Mouse (Mus musculus): ENCODE measurements around the gene Gpsm3. TPM values are rescaled to one million over a fixed set of nuclear protein-coding genes. Genes with fewer than 3 reads are reported as not detected.

Gene Gpsm3
- polyA plus RNA-seq, 1 experiment from 2014 or later, result 2.7 TPM

GRCm38 (mm10) chr17:34606186-34607039 is 16.8 kb downstream of the Gpsm3 start:
- 17% methylated on average over 32 of the region's 32 CpGs for WGBS
- Histone ChIP-seq H3K27ac (replicated peaks) (peak overlapping the region; percentile 92), H3K4me1 (peaks cover 51% of the 10 kb centered on the region), H3K27me3 (no peaks in the 10 kb centered on the region), H3K36me3 (peaks cover 14% of the 10 kb centered on the region), H3K9ac (replicated peaks) (peak overlapping the region; percentile 99), H3K4me3 (peak overlapping the region; percentile 93), H3K4me2 (replicated peaks) (peak overlapping the region; percentile 87), H3K9me3 (no peaks in the 10 kb centered on the region)
- ATAC-seq (replicated peaks), result no peak

GRCm38 (mm10) chr17:34607997-34608396 is 18.4 kb downstream of the Gpsm3 start:
- Histone ChIP-seq H3K4me2 (replicated peaks) (no peak overlapping the region), H3K36me3 (peaks cover 26% of the 10 kb centered on the region), H3K27ac (replicated peaks) (no peak overlapping the region), H3K4me3 (no peak overlapping the region), H3K9ac (replicated peaks) (0 out of 2 replicates have a peak overlapping the region, but pooled peaks have one; percentile 8), H3K4me1 (peaks cover 40% of the 10 kb centered on the region), H3K27me3 (no peaks in the 10 kb centered on the region), H3K9me3 (no peaks in the 10 kb centered on the region)
- no peak for ATAC-seq (replicated peaks)
- 83% methylated on average over 7 of the region's 7 CpGs for WGBS

GRCm38 (mm10) chr17:34611050-34611449 is 21.4 kb downstream of the Gpsm3 start:
- no peaks in the 10 kb centered on the region for H3K27me3 ChIP-seq
- no peak for ATAC-seq (replicated peaks)
- H3K9me3 ChIP-seq, result no peaks in the 10 kb centered on the region
- WGBS, result 91% methylated on average over 8 of the region's 8 CpGs
- H3K4me2 ChIP-seq (replicated peaks), result no peak overlapping the region
- no peak overlapping the region for H3K9ac ChIP-seq (replicated peaks)
- no peak overlapping the region for H3K4me3 ChIP-seq
- peaks cover 27% of the 10 kb centered on the region for H3K4me1 ChIP-seq
- H3K36me3 ChIP-seq, result peaks cover 45% of the 10 kb centered on the region
- no peak overlapping the region for H3K27ac ChIP-seq (replicated peaks)

- Histone ChIP-seq H3K4me3 (no peak overlapping the region), H3K27ac (replicated peaks) (no peak overlapping the region), H3K9ac (replicated peaks) (no peak overlapping the region), H3K4me2 (replicated peaks) (no peak overlapping the region), H3K36me3 (peaks cover 55% of the 10 kb centered on the region), H3K27me3 (no peaks in the 10 kb centered on the region), H3K9me3 (no peaks in the 10 kb centered on the region), H3K4me1 (peaks cover 7% of the 10 kb centered on the region)
- 90% methylated on average over 10 of the region's 11 CpGs for WGBS
- ATAC-seq (replicated peaks), result no peak
These were observed 23.5 kb downstream of the Gpsm3 start for GRCm38 (mm10) chr17:34613054-34613645.

GRCm38 (mm10) chr17:34613830-34614229 is 24.2 kb downstream of the Gpsm3 start:
- H3K9ac ChIP-seq (replicated peaks), result no peak overlapping the region
- no peak overlapping the region for H3K27ac ChIP-seq (replicated peaks)
- 88% methylated on average over 10 of the region's 10 CpGs for WGBS
- H3K36me3 ChIP-seq, result peaks cover 55% of the 10 kb centered on the region
- ATAC-seq (replicated peaks), result 0 out of 2 replicates have a peak, but pooled peaks have one; percentile 1
- H3K9me3 ChIP-seq, result no peaks in the 10 kb centered on the region
- H3K27me3 ChIP-seq, result no peaks in the 10 kb centered on the region
- H3K4me1 ChIP-seq, result peaks cover under 1% of the 10 kb centered on the region
- no peak overlapping the region for H3K4me2 ChIP-seq (replicated peaks)
- no peak overlapping the region for H3K4me3 ChIP-seq

- no peak for ATAC-seq (replicated peaks)
- Histone ChIP-seq H3K36me3 (peaks cover 56% of the 10 kb centered on the region), H3K4me3 (no peak within 1 kb of the TSS), H3K9me3 (no peaks in the 10 kb centered on the region), H3K27ac (replicated peaks) (no peak within 1 kb of the TSS), H3K9ac (replicated peaks) (no peak within 1 kb of the TSS), H3K4me1 (no peaks in the 10 kb centered on the region), H3K4me2 (replicated peaks) (no peak within 1 kb of the TSS), H3K27me3 (no peaks in the 10 kb centered on the region)
- WGBS, result 76% methylated on average over 6 of the region's 6 CpGs
These were observed 26.3 kb downstream of the Gpsm3 start, which contains the start of gene Egfl8 for GRCm38 (mm10) chr17:34615871-34616270. Egfl8 (minus strand) TSS chr17:34615971.

- Histone ChIP-seq H3K4me2 (replicated peaks) (no peak overlapping the region), H3K9ac (replicated peaks) (no peak overlapping the region), H3K27me3 (no peaks in the 10 kb centered on the region), H3K27ac (replicated peaks) (no peak overlapping the region), H3K4me3 (no peak overlapping the region), H3K4me1 (no peaks in the 10 kb centered on the region), H3K9me3 (no peaks in the 10 kb centered on the region), H3K36me3 (peaks cover 44% of the 10 kb centered on the region)
- ATAC-seq (replicated peaks), result no peak
- WGBS, result 10% methylated on average over 6 of the region's 6 CpGs
These were observed 29.4 kb downstream of the Gpsm3 start for GRCm38 (mm10) chr17:34618999-34619398.

GRCm38 (mm10) chr17:34621006-34621405 is 31.4 kb downstream of the Gpsm3 start:
- Histone ChIP-seq H3K9ac (replicated peaks) (no peak overlapping the region), H3K9me3 (no peaks in the 10 kb centered on the region), H3K36me3 (peaks cover 35% of the 10 kb centered on the region), H3K27me3 (no peaks in the 10 kb centered on the region), H3K4me3 (no peak overlapping the region), H3K4me1 (peaks cover 4% of the 10 kb centered on the region), H3K4me2 (replicated peaks) (no peak overlapping the region), H3K27ac (replicated peaks) (no peak overlapping the region)
- no peak for ATAC-seq (replicated peaks)
- WGBS, result over 99% methylated on average over 8 of the region's 8 CpGs

GRCm38 (mm10) chr17:34623161-34623560 is 33.6 kb downstream of the Gpsm3 start:
- H3K4me1 ChIP-seq, result peaks cover 18% of the 10 kb centered on the region
- no peaks in the 10 kb centered on the region for H3K9me3 ChIP-seq
- peaks cover 24% of the 10 kb centered on the region for H3K36me3 ChIP-seq
- WGBS, result 87% methylated on average over 9 of the region's 9 CpGs
- no peak overlapping the region for H3K4me3 ChIP-seq
- H3K4me2 ChIP-seq (replicated peaks), result no peak overlapping the region
- no peak overlapping the region for H3K27ac ChIP-seq (replicated peaks)
- no peaks in the 10 kb centered on the region for H3K27me3 ChIP-seq
- ATAC-seq (replicated peaks), result no peak
- no peak overlapping the region for H3K9ac ChIP-seq (replicated peaks)

GRCm38 (mm10) chr17:34624981-34625380 is 35.4 kb downstream of the Gpsm3 start:
- H3K27ac ChIP-seq (replicated peaks), result no peak overlapping the region
- H3K9me3 ChIP-seq, result no peaks in the 10 kb centered on the region
- H3K4me3 ChIP-seq, result no peak overlapping the region
- H3K27me3 ChIP-seq, result peaks cover under 1% of the 10 kb centered on the region; the same call in 1 of the 2 replicates
- peaks cover 37% of the 10 kb centered on the region for H3K4me1 ChIP-seq
- ATAC-seq (replicated peaks), result no peak
- H3K9ac ChIP-seq (replicated peaks), result no peak overlapping the region
- H3K4me2 ChIP-seq (replicated peaks), result no peak overlapping the region
- WGBS, result 98% methylated on average over 3 of the region's 3 CpGs
- H3K36me3 ChIP-seq, result peaks cover 23% of the 10 kb centered on the region

GRCm38 (mm10) chr17:34626062-34626772 is 36.6 kb downstream of the Gpsm3 start:
- Histone ChIP-seq H3K4me2 (replicated peaks) (peak overlapping the region; percentile 96), H3K27me3 (peaks cover 8% of the 10 kb centered on the region; the same call in 1 of the 2 replicates), H3K36me3 (peaks cover 16% of the 10 kb centered on the region), H3K9ac (replicated peaks) (peak overlapping the region; percentile 71), H3K9me3 (no peaks in the 10 kb centered on the region), H3K4me3 (peak overlapping the region; percentile 69), H3K4me1 (peaks cover 49% of the 10 kb centered on the region), H3K27ac (replicated peaks) (peak overlapping the region; percentile 87)
- 49% methylated on average over 16 of the region's 16 CpGs for WGBS
- ATAC-seq (replicated peaks), result no peak

GRCm38 (mm10) chr17:34626773-34627092 is 37.1 kb downstream of the Gpsm3 start:
- peak overlapping the region; percentile 69 for H3K4me3 ChIP-seq
- peaks cover 13% of the 10 kb centered on the region for H3K27me3 ChIP-seq
- H3K27ac ChIP-seq (replicated peaks), result peak overlapping the region; percentile 87
- no peaks in the 10 kb centered on the region for H3K9me3 ChIP-seq
- H3K36me3 ChIP-seq, result peaks cover 14% of the 10 kb centered on the region
- H3K9ac ChIP-seq (replicated peaks), result peak overlapping the region; percentile 71
- WGBS, result under 1% methylated on average over 18 of the region's 18 CpGs
- H3K4me1 ChIP-seq, result peaks cover 54% of the 10 kb centered on the region
- peak; percentile 15 for ATAC-seq (replicated peaks)
- H3K4me2 ChIP-seq (replicated peaks), result peak overlapping the region; percentile 96

All from forebrain, embryonic 15.5 days (tissue).